Mouse (Mus musculus) heart, adult 2 months (tissue): ENCODE data around the gene Pram1.

Experiments used
- CTCF ChIP-seq: fragments of 200-600 bp; IDR thresholded peaks from 2 replicates; pipeline ENCODE4 v1.8.1; 2022; ENCODE audit warnings: antibody characterized with exemption, mild to moderate bottlenecking, moderate library complexity
- POLR2A ChIP-seq: fragments of 200-500 bp; IDR thresholded peaks from 2 replicates; pipeline ENCODE4 v1.6.1; 2011; ENCODE audit warnings: mild to moderate bottlenecking, low read depth, low read length, control low read depth; ENCODE audit not compliant: insufficient read depth

DNA sequence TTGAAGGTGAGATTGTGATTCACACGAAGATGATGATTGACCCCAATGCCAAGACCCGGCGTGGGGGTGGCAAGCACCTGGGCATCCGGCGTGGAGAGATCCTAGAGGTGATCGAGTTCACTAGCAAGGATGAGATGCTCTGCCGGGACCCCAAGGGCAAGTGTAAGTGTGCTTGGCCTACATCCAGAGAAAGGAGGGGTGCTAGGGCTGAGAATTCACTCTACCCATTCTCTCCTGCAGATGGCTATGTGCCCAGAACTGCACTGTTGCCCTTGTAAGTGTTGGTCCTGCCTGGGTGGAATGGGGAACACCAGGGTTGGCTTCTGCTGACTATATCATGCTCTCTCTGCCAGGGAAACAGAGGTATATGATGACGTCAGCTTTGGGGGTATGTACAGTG is 7.2 kb downstream of the Pram1 start:
- TF ChIP-seq CTCF (no peak), POLR2A (no peak)
